Mouse (Mus musculus) inflammation-experienced regulatory T-cells (primary cell): Measurements from ENCODE around the gene Lyrm7. TPM values are rescaled to one million over a fixed set of nuclear protein-coding genes. Genes with fewer than 3 reads are reported as not detected.

Experiments used
- polyA plus RNA-seq, 2 experiments: library from polyadenylated mRNA; unstranded; fragments of 100-300 nt; shearing (Covaris generic); gene quantifications; one replicate each; pipeline ENCODE4 v1.2.1; 2017

Lyrm7 gene
- 1 to 10 TPM; 1.9 to 7.1 TPM for polyA plus RNA-seq

GRCm38 (mm10) chr11:54860256-54861038 lies at the start of gene Lyrm7:
Gene Lyrm7, minus strand, starts transcription at chr11:54860916.

GRCm38 (mm10) chr11:54902333-54903323 lies 41.9 kb upstream of the Lyrm7 start, which contains the start of gene Gpx3:
Gene Gpx3, plus strand, starts transcription at chr11:54902453.

GRCm38 (mm10) chr11:54866119-54867048 lies 5.7 kb upstream of the Lyrm7 start, which contains the start of gene Hint1:
Gene Hint1, plus strand, starts transcription at chr11:54866383.

GRCm38 (mm10) chr11:54787488-54788474 lies 72.9 kb downstream of the Lyrm7 start, which contains the start of gene Cdc42se2:
Gene Cdc42se2, minus strand, starts transcription at chr11:54787675.

Other genes starting within 250 kb of the Lyrm7 start
- gene Cdc42se2, start 73.2 kb downstream of the Lyrm7 start, polyA plus RNA-seq: 100 to 1,000 TPM; 359 to 453 TPM
- gene Hint1, start 5.5 kb upstream of the Lyrm7 start, polyA plus RNA-seq: 100 to 1,000 TPM; 260 to 289 TPM
- gene Gpx3, start 41.5 kb upstream of the Lyrm7 start, polyA plus RNA-seq: 1 to 10 TPM in 1 of 2 experiments, under 1 TPM in 1; 0.71 to 2.1 TPM
- 100 to 1,000 TPM; 126 to 153 TPM for gene Tnip1, start 102.0 kb upstream of the Lyrm7 start, polyA plus RNA-seq
- 100 to 1,000 TPM; 497 to 618 TPM for gene Anxa6, start 172.5 kb upstream of the Lyrm7 start, polyA plus RNA-seq
- 10 to 100 TPM; 77.2 to 79.1 TPM for gene Ccdc69, start 217.2 kb upstream of the Lyrm7 start, polyA plus RNA-seq
- gene Gm2a, start 237.2 kb upstream of the Lyrm7 start, polyA plus RNA-seq: 10 to 100 TPM; 89.4 to 97.1 TPM